Mouse (Mus musculus) heart, adult 2 months (tissue): ENCODE data around the gene Serpine2.

Source experiments
- CTCF ChIP-seq: fragments of 200-600 bp; IDR thresholded peaks from 2 replicates; pipeline ENCODE4 v1.8.1; 2022; ENCODE audit warnings: antibody characterized with exemption, mild to moderate bottlenecking, moderate library complexity
- EP300 ChIP-seq: fragments of 200-500 bp; IDR thresholded peaks from 2 replicates; pipeline ENCODE4 v1.6.1; 2011; ENCODE audit warnings: low read depth, low read length, control low read depth; ENCODE audit not compliant: insufficient read depth
- POLR2A ChIP-seq: fragments of 200-500 bp; IDR thresholded peaks from 2 replicates; pipeline ENCODE4 v1.6.1; 2011; ENCODE audit warnings: mild to moderate bottlenecking, low read depth, low read length, control low read depth; ENCODE audit not compliant: insufficient read depth

GRCm38 (mm10) chr1:79874741-79875140, 13.8 kb upstream of the Serpine2 start:
- TF ChIP-seq POLR2A (no peak), CTCF (no peak), EP300 (no peak)
